Mouse (Mus musculus): ENCODE data around the gene Cul7.
A peak's percentile ranks its signal among the peaks of the same experiment; 100 is the strongest.

Gene Cul7

GRCm38 (mm10) chr17:46628791-46629684, 21.1 kb upstream of the Cul7 start, which contains the start of gene Ptk7:
Gene Ptk7, minus strand, starts transcription at chr17:46629504.
- DNase-seq: no peak

- DNase-seq: peak; percentile 54
Observed at GRCm38 (mm10) chr17:46629685-46630441, 20.3 kb upstream of the Cul7 start.

GRCm38 (mm10) chr17:46636831-46637523, 13.2 kb upstream of the Cul7 start:
- peak; percentile 85 for DNase-seq

- no peak for DNase-seq
Observed at GRCm38 (mm10) chr17:46639929-46640328, 10.2 kb upstream of the Cul7 start.

GRCm38 (mm10) chr17:46642060-46642459, 8.1 kb upstream of the Cul7 start:
- DNase-seq: no peak

GRCm38 (mm10) chr17:46644152-46644805, 5.9 kb upstream of the Cul7 start:
- no peak for DNase-seq

GRCm38 (mm10) chr17:46644916-46645475, 5.1 kb upstream of the Cul7 start:
- peak; percentile 96 for DNase-seq

GRCm38 (mm10) chr17:46645561-46646321, 4.4 kb upstream of the Cul7 start, which contains the start of the genes Klc4 and Mrpl2:
Gene Klc4, minus strand, starts transcription at chr17:46646022.
Gene Mrpl2, plus strand, starts transcription at chr17:46646229.
- peak; percentile 99 for DNase-seq

- no peak for DNase-seq
Observed at GRCm38 (mm10) chr17:46646322-46646662, 3.8 kb upstream of the Cul7 start.

- DNase-seq: no peak
Observed at GRCm38 (mm10) chr17:46647279-46647678, 2.9 kb upstream of the Cul7 start.

- no peak for DNase-seq
Observed at GRCm38 (mm10) chr17:46648436-46648835, 1.7 kb upstream of the Cul7 start.

- DNase-seq: no peak
Observed at GRCm38 (mm10) chr17:46649811-46650210, 326 bp upstream of the Cul7 start.

- no peak for DNase-seq
Observed at GRCm38 (mm10) chr17:46651292-46651691, 1.2 kb downstream of the Cul7 start.

GRCm38 (mm10) chr17:46651755-46652547, 1.8 kb downstream of the Cul7 start:
- DNase-seq: no peak

- peak; percentile 51 for DNase-seq
Observed at GRCm38 (mm10) chr17:46656054-46656453, 5.9 kb downstream of the Cul7 start.

- no peak for DNase-seq
Observed at GRCm38 (mm10) chr17:46661351-46661750, 11.2 kb downstream of the Cul7 start.

- no peak for DNase-seq
Observed at GRCm38 (mm10) chr17:46661981-46662380, 11.8 kb downstream of the Cul7 start.

- peak; percentile 38 for DNase-seq
Observed at GRCm38 (mm10) chr17:46662730-46663129, 12.6 kb downstream of the Cul7 start.

GRCm38 (mm10) chr17:46667712-46668111, 17.6 kb downstream of the Cul7 start:
- no peak for DNase-seq

GRCm38 (mm10) chr17:46669911-46670310, 19.8 kb downstream of the Cul7 start:
- no peak for DNase-seq

All from kidney, adult 9 months (tissue).